Mouse (Mus musculus) adipocyte (in vitro differentiated cells): ENCODE measurements around the gene Flt3.

ENCODE experiments used
- DNase-seq: peaks from one replicate; pipeline ENCODE4 v3.0.0-alpha.2; 2016; ENCODE audit warnings: low spot score

Gene Flt3

DNA sequence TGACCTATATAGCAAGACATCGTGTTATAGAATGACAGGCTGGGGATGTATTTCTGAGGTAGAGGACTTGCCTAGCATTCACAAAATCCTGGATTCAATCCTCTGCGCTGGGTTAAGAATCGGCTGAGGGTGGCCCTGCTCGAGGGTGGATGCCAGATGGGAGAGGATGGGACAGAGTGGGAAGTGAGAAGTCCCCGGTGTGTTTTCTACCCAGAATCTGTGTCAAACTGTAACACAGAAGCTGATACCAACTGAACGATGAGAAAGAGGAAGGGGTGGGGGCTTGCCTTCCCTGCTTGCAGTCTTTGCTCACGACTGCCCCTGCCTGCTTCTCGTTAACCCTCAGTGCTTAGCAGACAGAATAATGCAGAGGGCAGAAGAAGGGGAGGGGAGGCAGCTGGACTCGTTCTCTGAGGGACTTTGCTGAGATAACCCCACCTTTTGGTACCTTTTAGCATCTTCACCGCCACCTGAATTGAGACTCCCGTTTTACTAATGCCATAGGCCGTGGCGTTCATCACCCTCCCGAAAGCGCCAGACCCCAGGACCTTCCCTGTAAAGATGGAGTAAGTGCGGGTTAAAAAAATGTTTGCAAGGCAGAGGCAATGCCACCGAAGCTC, 46.0 kb downstream of the Flt3 start:
- no peak for DNase-seq

- no peak for DNase-seq
Measured at GRCm38 (mm10) chr5:147351931-147352330, 48.4 kb downstream of the Flt3 start.

GRCm38 (mm10) chr5:147345981-147346380, 54.3 kb downstream of the Flt3 start:
- DNase-seq, result no peak

DNA sequence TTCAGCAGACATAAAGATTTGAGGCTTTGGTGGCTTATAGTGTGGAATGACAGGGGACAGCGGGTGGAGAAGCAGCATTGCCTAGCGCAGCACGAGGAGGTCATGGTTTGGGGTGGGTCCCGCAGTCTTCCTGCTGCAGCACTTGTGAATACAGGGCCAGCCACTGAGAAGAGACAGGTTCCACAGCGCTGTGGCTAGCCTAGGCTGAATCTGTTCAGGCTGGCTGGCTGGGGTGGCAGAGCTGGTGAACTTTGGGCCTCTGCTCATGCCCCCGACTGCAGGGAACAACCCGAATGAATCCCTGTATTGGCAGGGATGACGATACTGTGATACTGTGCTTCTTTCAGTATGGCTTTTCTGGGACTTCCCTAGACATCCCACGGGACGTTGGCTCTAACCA, 56.4 kb downstream of the Flt3 start:
- no peak for DNase-seq

DNA sequence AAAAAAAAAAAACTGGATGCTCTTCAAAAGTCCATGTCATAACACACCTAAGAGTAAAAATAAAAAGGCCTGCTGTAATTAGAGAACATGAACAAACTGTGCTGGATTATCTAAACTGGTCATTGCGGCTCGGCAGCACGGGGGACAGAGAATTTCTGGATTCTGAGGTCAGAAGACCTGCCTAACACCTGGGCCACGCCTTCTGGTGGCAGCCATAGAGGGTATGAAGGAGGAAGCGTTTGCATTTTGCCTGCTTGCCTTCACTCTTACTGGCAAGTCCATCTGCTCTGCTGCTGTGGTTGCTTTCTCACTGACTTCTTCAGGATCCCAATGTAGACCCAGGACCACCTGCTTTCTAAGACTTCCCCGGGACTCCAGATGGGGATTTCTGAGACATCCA, 57.4 kb downstream of the Flt3 start:
- DNase-seq, result no peak

DNA sequence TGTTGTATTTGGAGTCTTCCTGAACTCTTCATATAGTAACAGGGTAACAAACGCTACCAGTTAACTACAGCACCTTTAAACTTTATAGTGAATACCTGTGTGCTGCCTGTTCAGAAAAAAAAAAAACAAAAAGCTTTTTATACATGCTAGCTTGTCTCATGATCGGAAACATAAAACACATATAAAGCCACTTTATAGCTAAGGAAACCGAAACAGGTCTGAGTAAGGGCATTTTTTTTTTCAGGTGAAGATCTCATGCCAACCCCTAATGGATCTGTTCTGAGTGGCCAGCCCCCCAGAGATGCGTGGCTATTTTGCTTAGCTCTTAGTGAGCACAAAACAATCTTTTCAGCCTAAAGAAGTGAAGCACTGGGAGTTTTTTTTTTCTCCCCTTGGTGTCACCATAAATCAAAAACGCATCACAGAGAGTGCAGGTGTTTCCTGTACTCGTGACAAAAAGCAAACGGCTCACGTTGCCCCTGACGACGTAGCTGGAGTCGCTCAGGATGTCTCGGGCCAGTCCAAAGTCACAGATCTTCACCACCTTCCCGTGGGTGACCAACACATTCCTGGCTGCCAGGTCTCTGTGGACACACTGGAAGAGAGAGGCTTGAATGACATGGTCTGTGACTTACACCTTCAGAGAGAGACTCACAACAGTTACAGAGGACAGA, 59.4 kb downstream of the Flt3 start:
- DNase-seq, result no peak

GRCm38 (mm10) chr5:147339560-147339959, 60.7 kb downstream of the Flt3 start:
- no peak for DNase-seq

- no peak for DNase-seq
Measured at GRCm38 (mm10) chr5:147338967-147339366, 61.3 kb downstream of the Flt3 start.

GRCm38 (mm10) chr5:147332711-147333110, 67.6 kb downstream of the Flt3 start:
- DNase-seq, result no peak

DNA sequence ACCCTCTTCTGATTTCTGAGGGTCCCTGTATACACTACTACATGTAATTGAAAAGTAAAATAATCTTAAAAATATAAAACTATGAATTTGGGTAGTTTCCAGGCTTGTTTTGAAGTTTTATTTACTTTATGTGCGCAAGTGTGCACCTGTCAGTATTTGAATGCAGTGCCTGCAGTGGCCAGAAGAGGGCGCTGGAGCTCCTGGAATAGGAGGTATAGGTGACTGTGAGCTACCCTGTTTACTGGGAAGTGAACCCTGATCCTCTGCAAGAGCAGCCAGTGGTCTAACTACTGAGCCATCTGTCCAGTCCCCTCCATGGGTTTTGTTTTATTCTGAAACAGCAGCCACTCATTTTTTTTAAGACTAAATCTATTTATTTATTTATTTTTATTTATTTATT, 68.7 kb downstream of the Flt3 start:
- DNase-seq, result peak; percentile 63

- DNase-seq, result no peak
Measured at GRCm38 (mm10) chr5:147329946-147330345, 70.3 kb downstream of the Flt3 start.

GRCm38 (mm10) chr5:147327636-147328035, 72.7 kb downstream of the Flt3 start:
- DNase-seq, result no peak

GRCm38 (mm10) chr5:147325931-147326330, 74.4 kb downstream of the Flt3 start:
- no peak for DNase-seq

GRCm38 (mm10) chr5:147323237-147323917, 76.9 kb downstream of the Flt3 start:
- peak; percentile 83 for DNase-seq

DNA sequence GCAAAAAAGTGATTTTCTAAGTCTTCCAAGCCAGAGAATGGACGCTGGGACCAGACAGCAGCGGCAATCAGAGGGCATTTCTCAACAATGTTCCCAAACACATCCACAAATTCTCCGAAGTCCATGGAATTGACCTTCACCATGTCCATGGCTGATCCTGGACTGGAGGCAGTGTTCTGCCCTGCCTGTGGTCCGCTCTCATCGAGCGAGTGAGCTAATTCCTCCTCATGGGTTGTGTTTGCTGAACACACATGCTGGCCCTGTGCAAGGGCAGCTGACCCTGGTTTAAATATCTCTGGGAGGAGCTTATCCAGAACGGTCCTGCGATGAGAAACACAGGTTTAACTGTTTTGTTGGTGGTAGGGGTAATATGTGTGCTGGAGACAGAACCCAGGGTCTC, 78.1 kb downstream of the Flt3 start, which contains the start of gene Urad:
TSS of gene Urad (minus strand) at position 258 of the 400 bp plus-strand sequence.
- no peak for DNase-seq

GRCm38 (mm10) chr5:147319653-147320052, 80.6 kb downstream of the Flt3 start:
- peak; percentile 84 for DNase-seq

DNA sequence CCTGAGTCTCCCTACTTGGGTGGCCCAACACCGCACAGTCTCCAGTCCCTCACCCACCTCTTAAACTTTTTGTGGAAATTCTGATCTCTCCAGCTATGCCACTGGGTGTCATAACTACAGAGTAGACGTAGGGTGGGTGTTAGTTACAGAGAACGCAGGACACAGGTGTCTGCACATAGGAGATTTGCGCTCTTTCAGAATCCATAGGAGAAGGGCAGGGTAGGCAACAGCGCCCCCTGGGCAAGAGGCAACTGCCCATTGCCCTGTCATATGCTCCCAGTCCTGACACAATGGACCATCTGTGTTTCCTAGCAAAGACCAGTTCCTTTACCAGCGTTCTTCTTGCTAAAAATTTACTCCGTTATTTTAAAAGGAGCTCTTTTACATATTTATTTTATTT, 82.3 kb downstream of the Flt3 start:
- DNase-seq, result no peak

GRCm38 (mm10) chr5:147317321-147317720, 83.0 kb downstream of the Flt3 start:
- DNase-seq, result no peak

GRCm38 (mm10) chr5:147315432-147316075, 84.7 kb downstream of the Flt3 start:
- no peak for DNase-seq

DNA sequence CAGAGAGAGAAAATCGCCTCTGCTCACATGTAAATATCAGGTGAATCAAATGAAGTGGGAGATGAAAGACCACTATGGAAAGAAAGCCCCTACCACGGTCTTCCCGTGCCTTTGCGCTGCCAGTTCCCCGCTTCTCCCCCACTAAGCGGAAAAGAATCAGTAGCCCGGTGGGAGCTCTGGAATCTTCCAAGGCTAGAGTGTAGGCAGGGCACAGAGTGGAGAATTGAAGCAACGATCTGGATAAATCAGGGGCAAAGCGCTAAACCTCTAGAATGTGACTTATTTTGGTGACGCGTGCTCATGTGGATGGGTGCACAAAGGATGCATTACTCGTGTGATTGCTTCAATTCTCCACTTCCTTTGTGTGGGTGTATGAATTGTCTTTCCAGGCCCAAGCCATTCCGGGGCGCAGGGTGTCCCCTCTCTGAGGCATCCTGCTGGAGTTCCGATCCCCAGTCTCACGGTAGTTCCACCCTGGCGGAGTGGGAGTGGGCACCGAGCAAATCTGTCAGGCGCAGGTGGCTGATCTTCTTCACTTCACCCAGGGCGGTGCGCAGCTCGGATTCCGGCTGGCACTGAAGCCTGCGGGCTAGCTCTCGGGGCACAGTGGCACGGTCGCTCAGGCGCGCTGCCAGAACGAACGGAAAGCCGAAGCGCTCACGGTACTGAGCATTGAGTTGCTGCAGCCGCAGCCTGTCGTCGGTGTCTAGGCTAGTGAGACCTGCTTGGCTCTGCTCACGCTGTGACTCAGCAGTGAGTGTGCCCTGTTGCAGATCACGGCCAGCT, 85.5 kb downstream of the Flt3 start:
- no peak for DNase-seq

GRCm38 (mm10) chr5:147312830-147313685, 87.2 kb downstream of the Flt3 start:
- DNase-seq, result no peak
